Mouse (Mus musculus) gastrocnemius, postnatal 14 days (tissue): Measurements from ENCODE around the gene Obscn. TPM values are rescaled to one million over a fixed set of nuclear protein-coding genes. Genes with fewer than 3 reads are reported as not detected.

Source experiments
- DNase-seq: peaks from one replicate; pipeline ENCODE4 v3.0.0; 2021; ENCODE audit warnings: mixed read lengths
- intact Hi-C: fragments of 180-260 bp; cut with DNase I; formaldehyde crosslinking; loops from one replicate; pipeline ENCODE4 v1.15.1; 2025; ENCODE audit warnings: low total_unique reads
- total RNA-seq, 2 experiments: library from RNA; stranded (reverse); gene quantifications; 2 replicates each; pipeline ENCODE4 v1.2.3; 2021

Gene Obscn
- total RNA-seq, 2 experiments from 2014 or later = 708 to 848 TPM

- DNase-seq = no peak
- intact Hi-C loops = no loop called here
Observed at GRCm38 (mm10) chr11:59149302-59149701, 13.1 kb upstream of the Obscn start.

- intact Hi-C loops = no loop called here
- DNase-seq = no peak
Observed at GRCm38 (mm10) chr11:59142962-59143361, 6.8 kb upstream of the Obscn start.

GRCm38 (mm10) chr11:59141772-59142370 lies 5.7 kb upstream of the Obscn start:
- intact Hi-C loops = no loop called here
- no peak for DNase-seq

- peak; percentile 68 for DNase-seq
- intact Hi-C loops = no loop called here
Observed at GRCm38 (mm10) chr11:59138537-59139486, 2.6 kb upstream of the Obscn start.

- DNase-seq = no peak
- intact Hi-C loops = no loop called here
Observed at GRCm38 (mm10) chr11:59136994-59137706, 948 bp upstream of the Obscn start.

GRCm38 (mm10) chr11:59135051-59135820 lies 966 bp downstream of the Obscn start:
- no peak for DNase-seq
- intact Hi-C loops = no loop called here

- intact Hi-C loops = no loop called here
- DNase-seq = no peak
Observed at GRCm38 (mm10) chr11:59134373-59134997, 1.7 kb downstream of the Obscn start.

GRCm38 (mm10) chr11:59132065-59132464 lies 4.1 kb downstream of the Obscn start:
- no peak for DNase-seq
- intact Hi-C loops = no loop called here

GRCm38 (mm10) chr11:59131348-59131919 lies 4.8 kb downstream of the Obscn start:
- peak; percentile 38 for DNase-seq
- intact Hi-C loops = no loop called here

- intact Hi-C loops = no loop called here
- no peak for DNase-seq
Observed at GRCm38 (mm10) chr11:59130782-59131181, 5.4 kb downstream of the Obscn start.

- intact Hi-C loops = no loop called here
- DNase-seq = no peak
Observed at GRCm38 (mm10) chr11:59105945-59106344, 30.3 kb downstream of the Obscn start.

GRCm38 (mm10) chr11:59102324-59102723 lies 33.9 kb downstream of the Obscn start:
- DNase-seq = no peak
- intact Hi-C loops = no loop called here

- intact Hi-C loops = loop anchor here (10.0 kb wide), 1 partner anchor 196 kb away; the partner anchor contains the start of gene Wnt3a
- DNase-seq = no peak
Observed at GRCm38 (mm10) chr11:59098339-59098738, 37.9 kb downstream of the Obscn start.

GRCm38 (mm10) chr11:59097770-59098169 lies 38.4 kb downstream of the Obscn start:
- DNase-seq = no peak
- intact Hi-C loops = loop anchor here (10.0 kb wide), 1 partner anchor 197 kb away; the partner anchor contains the start of gene Wnt3a

- intact Hi-C loops = loop anchor here (10.0 kb wide), 1 partner anchor 201 kb away; the partner anchor contains the start of gene Wnt3a
- DNase-seq = no peak
Observed at GRCm38 (mm10) chr11:59094213-59094612, 42.0 kb downstream of the Obscn start.

- intact Hi-C loops = no loop called here
- no peak for DNase-seq
Observed at GRCm38 (mm10) chr11:59087581-59087980, 48.6 kb downstream of the Obscn start.

GRCm38 (mm10) chr11:59085200-59085599 lies 51.0 kb downstream of the Obscn start:
- DNase-seq = no peak
- intact Hi-C loops = no loop called here

GRCm38 (mm10) chr11:59083125-59083524 lies 53.1 kb downstream of the Obscn start:
- no peak for DNase-seq
- intact Hi-C loops = no loop called here
